Mouse (Mus musculus): ENCODE data around the gene Prdm5. TPM values are rescaled to one million over a fixed set of nuclear protein-coding genes. Genes with fewer than 3 reads are reported as not detected.

Gene Prdm5
- total RNA-seq, 2 experiments from 2014 or later: 9.5 to 10.2 TPM

- no peak for DNase-seq (ENCODE audit: low spot score in 2 of 2)
Observed at GRCm38 (mm10) chr6:65828656-65829055, 49.9 kb downstream of the Prdm5 start.

DNA sequence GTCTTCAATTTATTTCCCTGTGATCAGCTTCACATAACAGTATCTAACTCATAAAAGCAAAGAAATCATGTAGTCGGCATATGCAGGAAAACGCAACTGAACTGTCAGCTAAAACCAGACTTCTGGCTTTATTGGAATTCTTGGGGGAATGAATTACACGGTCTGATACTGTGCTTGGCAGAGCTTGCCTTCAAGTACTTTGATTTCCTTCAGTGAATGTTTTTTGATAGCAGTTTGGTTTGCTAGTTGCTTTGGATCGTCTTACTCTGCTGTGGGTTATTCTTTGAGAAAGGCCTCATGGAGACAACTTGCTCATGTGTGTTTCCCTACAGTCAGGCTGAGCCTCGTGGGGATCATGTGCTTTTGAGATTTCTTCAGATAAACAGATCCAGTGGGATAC lies 52.7 kb downstream of the Prdm5 start:
- no peak for DNase-seq (ENCODE audit: low spot score in 2 of 2)

DNA sequence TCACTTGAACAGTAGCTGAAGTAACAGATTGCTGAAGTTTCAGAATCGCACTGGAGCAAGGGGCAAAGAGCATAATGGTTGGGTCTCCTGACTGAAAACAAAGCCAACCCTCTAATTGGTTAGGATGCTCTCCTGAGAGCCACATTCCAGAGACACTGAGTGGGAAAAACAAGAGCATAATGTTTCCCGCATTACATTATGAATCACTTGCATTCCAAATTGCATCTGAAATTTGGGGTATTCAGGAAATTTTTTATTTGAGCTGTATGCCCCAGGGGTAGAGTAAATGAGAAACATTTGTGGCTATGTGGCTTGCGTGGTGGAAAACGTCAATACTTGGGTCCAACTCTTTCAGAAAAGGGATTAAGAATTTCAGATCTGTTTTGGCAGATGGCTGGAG lies 55.2 kb downstream of the Prdm5 start:
- no peak for DNase-seq (ENCODE audit: low spot score in 2 of 2)

- no peak for DNase-seq (ENCODE audit: low spot score in 2 of 2)
Observed at GRCm38 (mm10) chr6:65842579-65842978, 63.8 kb downstream of the Prdm5 start.

- no peak for DNase-seq (ENCODE audit: low spot score in 2 of 2)
Observed at GRCm38 (mm10) chr6:65849127-65849526, 70.3 kb downstream of the Prdm5 start.

- no peak for DNase-seq (ENCODE audit: low spot score in 2 of 2)
Observed at GRCm38 (mm10) chr6:65849687-65850086, 70.9 kb downstream of the Prdm5 start.

- DNase-seq (ENCODE audit: low spot score in 2 of 2): no peak
Observed at GRCm38 (mm10) chr6:65850221-65850620, 71.4 kb downstream of the Prdm5 start.

DNA sequence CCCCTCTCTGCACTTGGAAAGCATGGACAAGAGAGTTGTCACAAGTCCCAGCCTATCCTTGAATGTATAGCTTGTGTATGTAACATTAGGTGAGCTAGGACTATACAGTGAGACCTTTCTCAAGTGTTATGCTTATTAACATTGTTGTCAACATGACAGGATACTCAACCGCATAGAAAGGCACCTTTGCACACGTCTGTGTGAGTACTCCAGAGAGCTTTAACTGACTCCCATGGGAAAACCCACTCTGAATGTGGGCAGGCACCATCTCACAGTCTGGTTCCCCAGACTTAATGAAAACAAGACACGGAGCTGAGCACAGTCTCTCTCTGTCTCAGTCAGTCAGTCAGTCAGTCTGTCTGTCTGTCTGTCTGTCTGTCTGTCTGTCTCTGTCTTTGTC lies 75.2 kb downstream of the Prdm5 start:
- DNase-seq (ENCODE audit: low spot score in 2 of 2): no peak

GRCm38 (mm10) chr6:65854585-65854984 lies 75.8 kb downstream of the Prdm5 start:
- no peak for DNase-seq (ENCODE audit: low spot score in 2 of 2)

DNA sequence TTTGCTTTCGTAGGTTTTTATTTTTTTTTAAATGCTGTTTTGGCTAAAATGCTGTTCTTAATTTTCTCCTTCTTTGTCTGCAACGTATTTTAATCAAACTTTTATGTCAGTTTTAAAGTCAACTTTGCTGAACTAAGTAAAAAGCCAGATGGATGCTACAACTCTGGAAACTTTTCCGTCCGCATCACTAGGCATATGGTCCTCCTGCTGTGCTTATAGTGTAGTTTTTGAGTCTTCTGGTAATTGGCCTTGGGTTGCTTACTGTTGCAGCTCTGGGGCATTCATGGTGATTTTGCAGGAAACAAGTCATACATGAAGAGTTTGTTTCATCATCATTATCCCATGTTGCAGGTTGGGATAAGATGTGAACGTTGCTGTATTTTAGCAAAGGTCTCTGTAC lies 81.8 kb downstream of the Prdm5 start:
- no peak for DNase-seq (ENCODE audit: low spot score in 2 of 2)

- DNase-seq (ENCODE audit: low spot score in 2 of 2): no peak
Observed at GRCm38 (mm10) chr6:65862836-65863235, 84.0 kb downstream of the Prdm5 start.

DNA sequence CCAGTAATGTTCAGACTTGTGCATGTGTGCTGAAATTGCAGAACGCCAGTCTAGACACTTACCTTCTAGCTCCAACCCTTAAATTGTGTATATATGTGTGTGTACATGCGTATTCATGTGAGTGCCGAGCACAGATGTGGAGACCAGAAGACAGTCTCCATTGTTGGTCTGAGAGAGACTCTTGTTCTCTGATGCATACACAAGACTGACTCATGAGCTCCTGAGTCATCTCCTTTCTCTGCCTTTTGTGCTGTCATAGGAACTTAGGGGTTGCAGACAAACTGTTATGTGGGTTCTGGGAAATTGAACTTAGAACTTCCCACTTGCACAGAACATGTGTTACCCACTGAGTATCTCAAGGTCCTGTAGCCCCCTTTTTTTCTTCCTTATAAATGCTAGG lies 85.4 kb downstream of the Prdm5 start:
- no peak for DNase-seq (ENCODE audit: low spot score in 2 of 2)

DNA sequence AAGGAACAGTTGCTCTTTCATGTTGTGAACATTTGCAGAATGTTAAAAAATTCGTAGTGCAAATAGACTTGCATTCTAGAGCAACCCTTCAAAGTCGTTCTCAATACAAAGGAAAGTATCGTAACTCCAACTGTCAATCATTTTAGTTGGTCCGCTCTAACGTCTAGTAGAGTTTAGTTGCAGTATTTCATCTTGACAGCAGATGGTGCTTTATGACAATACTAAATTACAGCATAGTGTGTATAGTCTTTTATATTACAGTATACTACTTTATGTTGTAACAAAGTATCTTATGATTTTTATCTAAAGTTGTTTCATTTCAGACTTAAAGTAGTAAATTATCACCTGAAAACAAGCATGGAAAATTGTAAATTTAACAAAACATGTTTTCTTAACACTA lies 86.1 kb downstream of the Prdm5 start:
- DNase-seq (ENCODE audit: low spot score in 2 of 2): no peak

DNA sequence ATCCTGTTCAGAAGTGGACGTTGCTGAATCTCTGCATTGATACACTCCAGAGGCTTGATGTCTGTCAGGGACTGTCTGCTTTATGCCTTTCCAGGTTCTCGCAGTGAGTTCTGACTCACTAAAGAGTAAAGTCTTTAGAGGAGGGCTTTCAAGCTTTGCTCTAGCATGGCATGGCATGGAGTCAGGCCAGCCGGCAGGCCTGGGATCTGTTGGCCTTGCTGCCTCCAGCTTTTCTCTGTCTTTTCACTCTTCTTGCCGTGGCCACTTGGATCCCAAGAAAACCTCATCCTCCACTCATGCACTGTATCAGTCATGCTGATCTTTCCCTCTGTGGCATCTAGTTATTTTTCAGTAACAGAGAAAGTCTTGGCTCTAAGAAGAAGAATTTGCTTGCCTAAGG lies 87.1 kb downstream of the Prdm5 start:
- DNase-seq (ENCODE audit: low spot score in 2 of 2): no peak

- no peak for DNase-seq (ENCODE audit: low spot score in 2 of 2)
Observed at GRCm38 (mm10) chr6:65871754-65872278, 93.0 kb downstream of the Prdm5 start.

- DNase-seq (ENCODE audit: low spot score in 2 of 2): no peak
Observed at GRCm38 (mm10) chr6:65878300-65878699, 99.5 kb downstream of the Prdm5 start.

- DNase-seq (ENCODE audit: low spot score in 2 of 2): no peak
Observed at GRCm38 (mm10) chr6:65888835-65889234, 110.0 kb downstream of the Prdm5 start.

DNA sequence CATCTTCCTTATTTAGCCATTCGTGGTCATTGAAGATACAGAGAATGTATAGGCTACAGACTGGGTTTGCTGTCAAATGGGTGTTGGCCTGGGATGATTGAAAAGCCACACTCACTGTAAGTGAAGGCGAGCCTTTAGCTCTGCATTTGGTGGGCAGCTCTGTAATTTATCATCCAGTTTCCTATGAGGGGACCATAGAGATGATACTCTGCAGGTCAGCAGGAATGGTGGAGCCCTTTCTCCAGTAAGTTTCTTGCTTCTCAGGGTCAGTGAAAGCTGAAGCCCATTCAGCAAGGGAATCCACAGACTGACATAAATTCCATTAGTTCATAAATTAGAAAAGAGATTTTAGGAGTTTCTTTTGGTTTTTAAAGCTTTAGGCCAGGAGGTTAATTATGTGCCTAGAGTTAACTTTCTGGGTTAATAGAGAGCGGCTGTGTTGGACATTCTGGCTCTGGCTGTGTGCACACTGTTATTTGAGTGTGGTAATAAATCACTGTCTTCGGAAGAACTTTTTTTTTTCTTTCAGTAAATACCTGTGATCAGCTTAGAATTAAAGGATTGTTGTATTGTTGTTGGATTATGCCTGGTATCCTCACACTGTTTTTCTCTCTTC lies 113.4 kb downstream of the Prdm5 start:
- no peak for DNase-seq (ENCODE audit: low spot score in 2 of 2)

- DNase-seq (ENCODE audit: low spot score in 2 of 2): no peak
Observed at GRCm38 (mm10) chr6:65906657-65907182, 127.9 kb downstream of the Prdm5 start.

DNA sequence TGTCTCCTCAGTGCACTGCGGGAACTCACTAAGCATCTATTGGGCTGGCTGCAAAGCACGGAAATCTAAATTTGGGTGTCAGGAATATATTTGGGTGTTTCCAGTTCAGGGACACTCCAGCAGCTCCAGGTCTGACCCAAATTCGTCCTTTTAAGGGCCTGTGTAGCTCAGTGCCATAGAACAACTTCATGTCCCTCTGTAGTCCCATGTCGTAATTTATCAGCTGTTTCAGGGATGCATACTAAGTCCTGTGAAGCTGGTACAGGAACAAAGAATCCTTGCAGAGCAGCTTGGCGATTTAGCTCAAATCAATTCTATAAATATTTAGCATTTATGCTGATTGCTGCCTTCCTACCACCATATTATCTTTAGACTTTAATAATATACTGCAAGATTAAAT lies 136.6 kb downstream of the Prdm5 start:
- DNase-seq (ENCODE audit: low spot score in 2 of 2): no peak

- DNase-seq (ENCODE audit: low spot score in 2 of 2): no peak
Observed at GRCm38 (mm10) chr6:65921703-65922102, 142.9 kb downstream of the Prdm5 start.

- no peak for DNase-seq (ENCODE audit: low spot score in 2 of 2)
Observed at GRCm38 (mm10) chr6:65923501-65924084, 144.8 kb downstream of the Prdm5 start.
